Mouse (Mus musculus): ENCODE data around the gene Pip4k2a. TPM values are rescaled to one million over a fixed set of nuclear protein-coding genes. Genes with fewer than 3 reads are reported as not detected.

Pip4k2a gene
- total and polyA plus RNA-seq, 3 experiments: 4.3 to 7.6 (median 6.5) TPM

DNA sequence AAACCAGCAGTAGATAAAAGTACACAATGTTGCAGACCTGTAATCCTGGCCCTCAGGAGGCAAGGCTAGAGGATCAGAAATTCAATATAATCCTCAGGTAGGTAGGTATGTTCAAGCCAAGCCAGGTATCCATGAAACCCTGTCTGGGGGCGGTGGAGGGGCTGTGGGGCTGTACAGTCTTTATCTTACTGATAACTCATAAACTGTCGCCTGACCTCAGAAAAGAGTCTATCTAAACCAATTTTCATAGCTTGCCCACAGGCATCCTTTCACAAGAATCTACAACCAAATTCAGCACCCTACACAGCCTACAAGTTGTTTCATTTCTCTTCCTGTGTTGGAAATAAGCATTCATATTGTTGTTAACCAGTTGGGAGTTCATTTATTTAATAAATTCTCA, 1.5 kb upstream of the Pip4k2a start:
- Histone ChIP-seq H3K4me3 (no peak overlapping the region), H3K79me2 (replicated peaks; ENCODE audit: control insufficient read depth, insufficient read depth, low read length) (no peaks in the 10 kb centered on the region), H3K4me1 (ENCODE audit: control insufficient read depth, insufficient read depth, low read length) (no peaks in the 10 kb centered on the region), H3K36me3 (ENCODE audit: control insufficient read depth, insufficient read depth, low read length) (no peaks in the 10 kb centered on the region), H3K9ac (ENCODE audit: low read depth, low read length) (no peak overlapping the region), H3K27me3 (ENCODE audit: control insufficient read depth, insufficient read depth, low read length) (no peaks in the 10 kb centered on the region), H3K27ac (no peak overlapping the region)
- no peak for DNase-seq
- TF ChIP-seq CTCF (IDR thresholded peaks at IDR 0.05) (no peak), EP300 (IDR thresholded peaks at IDR 0.05; ENCODE audit: insufficient read depth, low read depth, low read length) (no peak), POLR2A (IDR thresholded peaks at IDR 0.05; ENCODE audit: insufficient read depth, low read depth, low read length) (no peak)
- WGBS: 96% methylated on average over 2 of the region's 2 CpGs
- intact Hi-C loops (cut with DNase I): loop anchor here (2.0 to 10.0 kb wide), 8 partner anchors 57 to 945 kb away; partner anchors contain the start of genes Bmi1, Mllt10 and Spag6

DNA sequence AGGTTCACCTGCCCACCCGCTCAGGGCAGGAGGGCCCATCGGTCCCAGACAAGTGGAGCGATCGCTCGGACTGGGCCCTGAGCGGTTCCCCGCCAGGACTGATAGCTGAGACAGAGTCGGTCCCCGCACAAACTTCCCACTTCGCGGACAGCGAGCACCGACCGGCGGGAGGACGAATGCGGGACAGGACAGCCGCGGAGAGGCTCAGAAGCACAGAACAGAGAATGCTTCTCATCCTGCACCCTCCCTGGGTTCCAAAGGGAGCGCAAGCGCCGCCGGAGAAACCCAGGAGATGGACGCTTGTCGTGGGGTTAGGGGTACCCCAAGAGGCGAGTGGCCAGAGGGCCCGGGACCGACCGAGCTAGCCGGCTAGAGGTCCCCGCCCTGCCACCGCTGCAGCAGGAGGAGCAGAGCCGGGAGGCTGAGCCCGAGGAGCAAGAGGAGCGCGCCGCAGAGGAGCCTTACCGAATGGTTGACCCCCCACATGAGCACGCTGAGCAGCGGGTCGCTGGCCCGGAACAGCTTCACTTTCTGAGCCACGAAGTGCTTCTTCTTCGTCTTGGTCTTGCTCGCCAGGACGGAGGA, 447 bp downstream of the Pip4k2a start:
- H3K36me3 ChIP-seq (ENCODE audit: control insufficient read depth, insufficient read depth, low read length): no peaks in the 10 kb centered on the region
- H3K27ac ChIP-seq: peak overlapping the region; percentile 87
- no peak for TF ChIP-seq POLR2A (IDR thresholded peaks at IDR 0.05; ENCODE audit: insufficient read depth, low read depth, low read length)
- TF ChIP-seq CTCF (IDR thresholded peaks at IDR 0.05): no peak
- no peak for TF ChIP-seq EP300 (IDR thresholded peaks at IDR 0.05; ENCODE audit: insufficient read depth, low read depth, low read length)
- H3K9ac ChIP-seq (ENCODE audit: low read depth, low read length): peak overlapping the region; percentile 88
- peaks cover 4% of the 10 kb centered on the region for H3K4me1 ChIP-seq (ENCODE audit: control insufficient read depth, insufficient read depth, low read length)
- no peaks in the 10 kb centered on the region for H3K27me3 ChIP-seq (ENCODE audit: control insufficient read depth, insufficient read depth, low read length)
- DNase-seq: peak in 1 of 2 experiments; percentile 77
- intact Hi-C loops (cut with DNase I): loop anchor here (1.0 to 10.0 kb wide), 8 partner anchors 55 to 943 kb away; partner anchors contain the start of genes Bmi1, Mllt10 and Spag6
- no peaks in the 10 kb centered on the region for H3K79me2 ChIP-seq (replicated peaks; ENCODE audit: control insufficient read depth, insufficient read depth, low read length)
- WGBS: 1% methylated on average over 46 of the region's 46 CpGs
- peak overlapping the region; percentile 74 for H3K4me3 ChIP-seq

DNA sequence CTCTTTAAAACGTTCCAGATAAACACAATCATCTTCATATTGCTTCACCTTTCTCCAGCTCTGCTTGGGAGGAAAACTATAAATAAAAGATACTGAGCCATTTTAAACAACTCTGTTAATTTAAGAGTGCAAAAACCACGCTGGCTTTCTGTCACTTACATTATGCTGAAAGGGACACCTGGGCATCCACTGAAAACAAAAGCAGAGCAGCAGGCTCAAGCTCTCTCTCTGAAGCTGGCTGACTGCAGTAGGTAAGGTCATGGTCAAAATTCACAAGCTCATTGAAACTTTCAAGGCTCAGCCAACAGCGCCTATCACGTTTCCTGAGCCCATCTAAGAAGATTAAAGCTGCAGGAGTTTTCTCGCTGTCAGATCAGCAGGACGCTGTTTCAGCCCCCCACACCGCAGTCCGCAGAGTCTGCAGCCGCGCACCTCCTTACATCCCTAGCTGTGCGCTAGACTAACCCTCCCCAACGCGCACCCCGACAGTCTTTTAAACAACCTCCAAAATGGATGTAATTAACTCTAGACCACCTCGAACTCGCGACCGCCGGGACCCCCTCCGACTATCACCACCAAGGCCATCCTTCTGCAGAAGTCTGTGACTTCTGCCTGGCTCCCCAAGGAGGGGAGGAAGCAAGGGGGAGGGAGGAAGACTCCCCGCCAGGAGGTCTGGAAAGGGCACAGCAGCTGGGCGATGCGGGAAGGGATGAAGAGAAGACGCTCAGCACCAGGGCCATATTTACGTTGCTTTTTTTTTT, 1.3 kb downstream of the Pip4k2a start:
- DNase-seq: peak; percentile 49 to 59
- H3K79me2 ChIP-seq (replicated peaks; ENCODE audit: control insufficient read depth, insufficient read depth, low read length): no peaks in the 10 kb centered on the region; the same call in 1 of the 2 replicates
- H3K27ac ChIP-seq: peak overlapping the region; percentile 87; the same call in 1 of the 2 replicates
- peak overlapping the region; percentile 74 for H3K4me3 ChIP-seq
- H3K36me3 ChIP-seq (ENCODE audit: control insufficient read depth, insufficient read depth, low read length): no peaks in the 10 kb centered on the region
- H3K27me3 ChIP-seq (ENCODE audit: control insufficient read depth, insufficient read depth, low read length): no peaks in the 10 kb centered on the region
- TF ChIP-seq POLR2A (IDR thresholded peaks at IDR 0.05; ENCODE audit: insufficient read depth, low read depth, low read length) (no peak), CTCF (IDR thresholded peaks at IDR 0.05) (no peak), EP300 (IDR thresholded peaks at IDR 0.05; ENCODE audit: insufficient read depth, low read depth, low read length) (no peak)
- H3K4me1 ChIP-seq (ENCODE audit: control insufficient read depth, insufficient read depth, low read length): peaks cover 4% of the 10 kb centered on the region
- intact Hi-C loops (cut with DNase I): loop anchor here (1.0 to 10.0 kb wide), 8 partner anchors 54 to 942 kb away; partner anchors contain the start of genes Bmi1, Mllt10 and Spag6
- H3K9ac ChIP-seq (ENCODE audit: low read depth, low read length): peak overlapping the region; percentile 47
- 1% methylated on average over 25 of the region's 25 CpGs for WGBS

GRCm38 (mm10) chr2:18992512-18993510, 5.1 kb downstream of the Pip4k2a start:
- 52% methylated on average over 7 of the region's 7 CpGs for WGBS
- no peak overlapping the region for H3K27ac ChIP-seq
- intact Hi-C loops (cut with DNase I): loop anchor here (10.0 kb wide), 2 partner anchors 408 to 938 kb away; partner anchors contain the start of gene Mllt10
- H3K36me3 ChIP-seq (ENCODE audit: control insufficient read depth, insufficient read depth, low read length): no peaks in the 10 kb centered on the region
- H3K79me2 ChIP-seq (replicated peaks; ENCODE audit: control insufficient read depth, insufficient read depth, low read length): no peaks in the 10 kb centered on the region; the same call in 1 of the 2 replicates
- H3K9ac ChIP-seq (ENCODE audit: low read depth, low read length): no peak overlapping the region
- no peak for DNase-seq
- TF ChIP-seq CTCF (IDR thresholded peaks at IDR 0.05) (no peak), EP300 (IDR thresholded peaks at IDR 0.05; ENCODE audit: insufficient read depth, low read depth, low read length) (no peak), POLR2A (IDR thresholded peaks at IDR 0.05; ENCODE audit: insufficient read depth, low read depth, low read length) (no peak)
- no peaks in the 10 kb centered on the region for H3K27me3 ChIP-seq (ENCODE audit: control insufficient read depth, insufficient read depth, low read length)
- H3K4me3 ChIP-seq: no peak overlapping the region
- H3K4me1 ChIP-seq (ENCODE audit: control insufficient read depth, insufficient read depth, low read length): peaks cover 4% of the 10 kb centered on the region

GRCm38 (mm10) chr2:18988885-18989284, 9.0 kb downstream of the Pip4k2a start:
- Histone ChIP-seq H3K4me1 (ENCODE audit: control insufficient read depth, insufficient read depth, low read length) (peaks cover 4% of the 10 kb centered on the region), H3K36me3 (ENCODE audit: control insufficient read depth, insufficient read depth, low read length) (no peaks in the 10 kb centered on the region), H3K27me3 (ENCODE audit: control insufficient read depth, insufficient read depth, low read length) (no peaks in the 10 kb centered on the region), H3K4me3 (no peak overlapping the region), H3K27ac (no peak overlapping the region), H3K79me2 (replicated peaks; ENCODE audit: control insufficient read depth, insufficient read depth, low read length) (no peaks in the 10 kb centered on the region; the same call in 1 of the 2 replicates), H3K9ac (ENCODE audit: low read depth, low read length) (no peak overlapping the region)
- WGBS: 86% methylated on average over 3 of the region's 3 CpGs
- TF ChIP-seq EP300 (IDR thresholded peaks at IDR 0.05; ENCODE audit: insufficient read depth, low read depth, low read length) (no peak), POLR2A (IDR thresholded peaks at IDR 0.05; ENCODE audit: insufficient read depth, low read depth, low read length) (no peak), CTCF (IDR thresholded peaks at IDR 0.05) (no peak)
- intact Hi-C loops (cut with DNase I): no loop called here
- no peak for DNase-seq

Measured in heart, adult 2 months (tissue).